Mouse (Mus musculus) heart, postnatal 4 days (tissue): ENCODE data around the gene Chchd5. TPM values are rescaled to one million over a fixed set of nuclear protein-coding genes. Genes with fewer than 3 reads are reported as not detected.

ENCODE experiments used
- DNase-seq: peaks from one replicate; pipeline ENCODE4 v3.0.0; 2021
- total RNA-seq, 2 experiments: library from RNA; stranded (reverse); gene quantifications; 2 replicates each; pipeline ENCODE4 v1.2.3; 2021

Chchd5 gene
- 10 to 100 TPM in 1 of 2 experiments, 1 to 10 TPM in 1; 9.6 to 10.6 TPM for total RNA-seq

- peak; percentile 92 for DNase-seq
Observed at GRCm38 (mm10) chr2:129129412-129129929, at the start of gene Chchd5. TSS of gene Chchd5 (plus strand) at chr2:129129700.

GRCm38 (mm10) chr2:129081097-129081496 is 48.4 kb upstream of the Chchd5 start:
- DNase-seq, result peak; percentile 17

DNA sequence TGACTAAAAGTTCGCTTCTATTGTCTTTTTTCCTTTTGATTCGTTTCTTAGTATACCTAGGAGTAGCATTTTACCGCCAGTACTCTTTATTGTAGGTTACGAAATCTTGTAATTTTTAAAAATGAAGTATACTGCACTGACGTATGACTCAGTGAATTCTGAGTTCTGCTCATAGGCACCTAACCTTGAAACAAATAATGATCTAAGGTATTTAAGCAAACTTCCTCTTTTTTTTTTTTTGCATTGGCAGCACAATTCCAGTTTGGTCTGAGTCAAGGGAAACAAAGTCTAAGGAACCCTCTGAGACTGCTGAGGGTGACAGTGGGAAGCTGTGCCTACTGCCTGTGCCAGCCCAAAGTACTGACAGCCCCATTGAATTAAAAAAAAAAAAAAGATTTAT is 46.0 kb upstream of the Chchd5 start:
- DNase-seq, result no peak

GRCm38 (mm10) chr2:129084959-129085358 is 44.5 kb upstream of the Chchd5 start:
- peak; percentile 29 for DNase-seq

GRCm38 (mm10) chr2:129087520-129087919 is 42.0 kb upstream of the Chchd5 start:
- no peak for DNase-seq

DNA sequence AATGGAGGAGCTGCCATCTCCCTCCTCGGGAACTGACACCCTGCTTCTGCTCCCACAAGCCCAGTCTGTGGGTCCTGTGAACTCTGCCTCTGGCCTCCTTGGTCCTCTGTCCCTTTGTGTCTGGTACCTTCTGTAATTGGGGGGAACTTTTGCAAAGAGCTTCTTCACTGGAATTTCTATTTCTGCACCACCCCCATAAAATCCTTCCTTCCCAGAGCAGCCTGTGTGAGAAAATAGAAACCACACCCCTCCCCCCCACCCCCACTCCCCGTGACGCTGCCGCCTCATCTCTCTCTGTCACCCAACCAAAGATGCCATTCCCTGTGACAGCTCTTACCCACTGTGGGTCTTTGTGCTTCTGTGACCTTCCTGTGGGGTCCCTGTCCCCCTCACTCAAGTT is 39.1 kb upstream of the Chchd5 start:
- no peak for DNase-seq

DNA sequence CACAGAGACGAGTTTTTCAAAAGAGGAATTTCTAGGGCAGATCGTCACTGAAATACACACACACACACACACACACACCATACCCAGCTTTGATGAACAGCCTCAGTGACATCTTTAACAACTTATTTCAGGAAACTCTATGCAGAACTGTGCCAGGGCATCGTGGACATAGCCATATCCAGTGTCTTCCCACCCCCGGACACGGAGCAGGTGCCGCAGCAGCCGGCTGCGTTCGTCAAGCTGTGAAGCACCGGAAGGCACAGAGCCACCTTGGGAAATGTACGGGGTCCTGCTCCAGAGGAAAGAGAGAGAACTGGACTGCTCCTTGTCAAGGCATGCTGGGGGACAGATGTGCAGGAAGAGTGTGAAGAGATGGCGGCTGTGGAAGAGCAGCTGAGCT is 36.7 kb upstream of the Chchd5 start:
- no peak for DNase-seq

- no peak for DNase-seq
Observed at GRCm38 (mm10) chr2:129093926-129094724, 35.4 kb upstream of the Chchd5 start.

DNA sequence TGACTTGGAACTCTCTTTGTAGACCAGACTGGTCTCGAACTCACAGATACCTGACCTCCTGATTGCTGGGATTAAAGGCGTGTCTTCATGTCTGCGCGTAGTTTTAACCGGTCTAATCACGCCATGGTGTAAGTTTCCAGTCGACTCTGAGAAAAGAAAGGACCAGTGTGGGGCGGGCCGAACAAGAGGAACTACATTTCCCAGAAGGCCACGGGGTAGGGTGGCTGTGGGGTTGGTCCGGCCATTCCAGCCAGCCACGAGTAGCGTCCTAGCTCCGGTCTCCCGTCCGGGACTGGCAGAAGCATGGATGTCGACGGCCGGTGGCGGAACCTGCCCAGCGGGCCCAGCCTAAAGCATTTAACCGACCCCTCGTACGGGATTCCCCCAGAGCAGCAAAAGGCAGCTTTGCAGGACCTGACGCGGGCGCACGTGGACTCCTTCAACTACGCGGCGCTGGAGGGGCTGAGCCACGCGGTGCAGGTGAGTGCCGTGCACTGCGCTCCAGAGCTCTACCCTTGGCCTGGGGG is 28.7 kb upstream of the Chchd5 start, which contains the start of gene Polr1b:
Gene Polr1b, plus strand, starts transcription at position 212 of the 527 bp plus-strand sequence.
- DNase-seq, result peak; percentile 92

- DNase-seq, result no peak
Observed at GRCm38 (mm10) chr2:129112924-129113323, 16.6 kb upstream of the Chchd5 start.

GRCm38 (mm10) chr2:129115706-129116367 is 13.7 kb upstream of the Chchd5 start:
- no peak for DNase-seq

- no peak for DNase-seq
Observed at GRCm38 (mm10) chr2:129116368-129116739, 13.1 kb upstream of the Chchd5 start.

DNA sequence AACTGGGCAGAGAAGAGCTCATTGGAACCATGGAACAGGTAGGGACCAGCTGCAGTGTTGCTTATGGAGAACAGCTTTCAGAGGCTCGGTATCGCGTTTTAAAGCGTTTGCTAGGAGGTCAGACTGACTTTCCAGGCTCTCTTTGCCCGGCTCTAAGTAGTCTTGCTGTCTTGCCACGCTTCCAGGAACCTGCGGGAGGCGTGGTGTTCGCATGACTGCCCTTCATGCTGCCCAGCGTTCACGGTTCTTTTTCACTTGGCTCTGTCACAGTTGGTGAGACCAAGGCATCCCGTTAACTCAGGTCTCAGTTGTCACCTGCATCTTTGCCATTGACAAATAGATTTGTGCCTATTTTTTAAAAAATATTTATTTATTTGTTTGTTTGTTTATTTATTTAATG is 11.4 kb upstream of the Chchd5 start:
- DNase-seq, result no peak

DNA sequence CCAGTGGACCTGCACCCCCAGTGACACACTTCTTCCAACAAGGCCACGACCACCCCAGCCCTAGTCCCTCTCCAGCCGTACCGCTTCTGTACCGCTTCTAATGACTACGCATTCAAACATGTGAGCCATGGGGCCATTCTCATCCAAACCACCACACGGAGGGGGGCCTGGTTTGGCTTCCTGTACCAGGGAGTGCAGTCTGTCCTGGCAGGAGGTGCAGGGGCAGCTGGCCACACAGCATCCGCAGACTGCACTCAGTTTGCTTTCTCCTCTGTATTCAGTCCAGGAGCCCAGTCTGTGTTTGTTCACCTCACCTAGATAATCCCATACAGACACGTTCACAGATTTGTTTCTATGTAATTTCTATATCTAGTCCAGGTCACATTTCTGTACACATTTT is 7.5 kb upstream of the Chchd5 start:
- DNase-seq, result no peak

DNA sequence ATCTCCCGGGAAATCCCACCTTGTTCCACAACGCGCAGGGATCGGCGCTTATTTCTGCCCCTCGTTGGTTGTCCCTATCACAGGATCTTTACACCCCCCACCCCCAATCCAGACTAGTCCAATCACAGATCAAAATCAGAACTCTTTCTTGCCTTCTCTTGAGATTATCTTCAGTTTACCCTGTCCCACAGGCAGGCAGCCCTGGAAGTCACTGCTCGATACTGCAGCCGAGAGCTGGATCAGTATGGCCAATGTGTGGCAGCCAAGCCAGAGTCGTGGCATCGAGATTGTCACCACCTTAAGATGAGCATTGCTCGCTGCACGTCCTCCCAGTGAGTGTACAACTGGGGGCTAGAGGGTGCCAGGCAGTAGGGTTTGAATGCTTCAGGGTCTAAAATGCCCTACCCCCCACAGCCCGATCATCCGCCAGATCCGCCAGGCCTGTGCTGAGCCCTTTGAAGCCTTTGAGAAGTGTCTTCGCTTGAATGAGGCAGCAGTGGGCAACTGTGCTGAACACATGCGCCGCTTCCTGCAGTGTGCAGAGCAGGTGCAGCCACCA is 566 bp downstream of the Chchd5 start:
- no peak for DNase-seq

DNA sequence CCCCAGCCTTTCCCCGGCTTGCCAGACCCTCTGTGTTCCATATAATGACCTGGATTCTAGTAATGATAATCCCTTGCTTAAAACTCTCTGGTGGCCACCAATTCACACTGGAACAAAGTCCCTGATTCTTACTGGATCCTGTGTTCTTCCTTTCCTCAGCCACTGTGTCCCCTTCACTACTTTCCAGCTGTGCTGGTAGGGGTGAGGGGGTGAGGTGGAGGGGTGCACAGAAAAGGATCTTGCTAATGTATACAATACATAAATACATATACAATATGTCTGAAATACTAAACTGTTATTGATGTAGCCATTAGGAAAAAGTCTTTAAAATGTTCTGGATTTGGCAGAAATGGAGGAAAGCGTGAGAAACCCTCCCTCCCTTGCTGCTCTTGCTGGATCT is 1.3 kb downstream of the Chchd5 start:
- no peak for DNase-seq

DNA sequence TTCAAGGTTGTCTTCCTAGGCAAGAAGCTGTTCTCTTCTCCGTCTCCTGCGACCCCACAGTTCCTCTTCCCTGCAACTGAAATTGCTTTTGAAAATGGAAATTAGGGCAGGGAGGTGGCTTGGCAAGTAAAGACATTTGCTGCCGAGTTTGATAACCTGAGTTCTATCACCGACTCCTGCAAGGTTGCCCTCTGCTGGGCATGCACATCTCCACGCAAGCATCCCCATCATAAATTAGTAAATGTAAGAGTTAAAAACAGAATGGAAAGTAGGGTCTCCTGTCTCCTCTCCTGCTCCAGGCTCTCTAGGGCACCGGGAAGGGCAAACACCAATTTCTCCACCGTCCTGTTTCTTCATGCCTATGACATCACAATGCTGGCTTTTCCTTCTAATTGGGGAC is 2.7 kb downstream of the Chchd5 start:
- DNase-seq, result no peak

GRCm38 (mm10) chr2:129133006-129133805 is 3.7 kb downstream of the Chchd5 start:
- DNase-seq, result peak; percentile 10

- no peak for DNase-seq
Observed at GRCm38 (mm10) chr2:129139906-129140305, 10.4 kb downstream of the Chchd5 start.

DNA sequence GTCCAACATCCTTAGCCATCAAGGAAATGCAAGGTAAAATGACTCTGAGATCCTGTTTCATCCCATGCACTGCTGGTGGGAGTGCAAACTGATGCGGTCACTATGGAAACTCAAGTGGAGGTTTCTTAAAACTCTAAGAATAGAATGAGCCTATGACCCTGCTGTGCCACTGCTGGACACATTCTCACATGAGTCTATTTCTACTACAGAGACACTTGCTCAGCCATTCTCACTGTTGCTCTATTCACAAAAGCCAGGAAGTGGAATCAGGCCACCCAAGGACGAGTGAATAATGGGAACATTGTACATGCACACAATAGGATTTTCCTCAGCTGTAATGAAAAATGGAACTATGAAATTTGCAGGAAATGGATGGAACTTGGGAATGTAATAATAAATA is 19.3 kb downstream of the Chchd5 start:
- DNase-seq, result no peak

- no peak for DNase-seq
Observed at GRCm38 (mm10) chr2:129150386-129150785, 20.9 kb downstream of the Chchd5 start.

- no peak for DNase-seq
Observed at GRCm38 (mm10) chr2:129151111-129151510, 21.6 kb downstream of the Chchd5 start.
